Mouse (Mus musculus): ENCODE data around the gene Sv2b. TPM values are rescaled to one million over a fixed set of nuclear protein-coding genes. Genes with fewer than 3 reads are reported as not detected.
"Not testable (repeated sequence)": the region's sequence is repeated elsewhere in the genome, so short reads cannot be mapped to it uniquely, and the experiment has no call there.

Sv2b gene
- polyA plus RNA-seq, 1 experiment = not detected

- Histone ChIP-seq H3K4me1 (ENCODE audit: control insufficient read depth, insufficient read depth, low read length) (no peaks in the 10 kb centered on the region), H3K4me3 (ENCODE audit: low read depth, low read length) (no peak overlapping the region), H3K36me3 (ENCODE audit: control insufficient read depth, insufficient read depth, low read length, poor library complexity, severe bottlenecking) (no peaks in the 10 kb centered on the region), H3K27me3 (ENCODE audit: control insufficient read depth, insufficient read depth, low read length, poor library complexity, severe bottlenecking) (no peaks in the 10 kb centered on the region), H3K9ac (ENCODE audit: low read depth, poor library complexity, severe bottlenecking) (no peak overlapping the region), H3K27ac (ENCODE audit: insufficient read depth, low read length) (no peak overlapping the region), H3K9me3 (replicated peaks; ENCODE audit: control insufficient read depth, insufficient read depth, low read length, poor library complexity, severe bottlenecking) (no peaks in the 10 kb centered on the region)
- no peak for TF ChIP-seq POLR2A (IDR thresholded peaks at IDR 0.05; ENCODE audit: insufficient read depth, low read length)
- TF ChIP-seq CTCF (IDR thresholded peaks at IDR 0.05; ENCODE audit: low read depth, low read length) = no peak
- TF ChIP-seq EP300 (IDR thresholded peaks at IDR 0.05; ENCODE audit: insufficient read depth, low read depth, low read length) = no peak
Measured at GRCm38 (mm10) chr7:75332311-75332710, 23.2 kb upstream of the Sv2b start.

GRCm38 (mm10) chr7:75329740-75330142 lies 20.7 kb upstream of the Sv2b start:
- TF ChIP-seq EP300 (IDR thresholded peaks at IDR 0.05; ENCODE audit: insufficient read depth, low read depth, low read length) = no peak
- TF ChIP-seq CTCF (IDR thresholded peaks at IDR 0.05; ENCODE audit: low read depth, low read length) = no peak
- no peak for TF ChIP-seq POLR2A (IDR thresholded peaks at IDR 0.05; ENCODE audit: insufficient read depth, low read length)
- H3K27ac ChIP-seq (ENCODE audit: insufficient read depth, low read length) = no peak overlapping the region

GRCm38 (mm10) chr7:75328721-75329362 lies 19.8 kb upstream of the Sv2b start:
- no peak overlapping the region for H3K9ac ChIP-seq (ENCODE audit: low read depth, poor library complexity, severe bottlenecking)
- no peaks in the 10 kb centered on the region for H3K36me3 ChIP-seq (ENCODE audit: control insufficient read depth, insufficient read depth, low read length, poor library complexity, severe bottlenecking)
- H3K4me1 ChIP-seq (ENCODE audit: control insufficient read depth, insufficient read depth, low read length) = no peaks in the 10 kb centered on the region
- no peaks in the 10 kb centered on the region for H3K27me3 ChIP-seq (ENCODE audit: control insufficient read depth, insufficient read depth, low read length, poor library complexity, severe bottlenecking)
- TF ChIP-seq EP300 (IDR thresholded peaks at IDR 0.05; ENCODE audit: insufficient read depth, low read depth, low read length) = no peak
- no peak for TF ChIP-seq POLR2A (IDR thresholded peaks at IDR 0.05; ENCODE audit: insufficient read depth, low read length)
- no peak for TF ChIP-seq CTCF (IDR thresholded peaks at IDR 0.05; ENCODE audit: low read depth, low read length)
- no peak overlapping the region for H3K4me3 ChIP-seq (ENCODE audit: low read depth, low read length)
- H3K27ac ChIP-seq (ENCODE audit: insufficient read depth, low read length) = no peak overlapping the region
- H3K9me3 ChIP-seq (replicated peaks; ENCODE audit: control insufficient read depth, insufficient read depth, low read length, poor library complexity, severe bottlenecking) = no peaks in the 10 kb centered on the region

More at GRCm38 (mm10) chr7:75329740-75330142, 20.7 kb upstream of the Sv2b start:
- Histone ChIP-seq H3K36me3 (ENCODE audit: control insufficient read depth, insufficient read depth, low read length, poor library complexity, severe bottlenecking) (no peaks in the 10 kb centered on the region), H3K4me1 (ENCODE audit: control insufficient read depth, insufficient read depth, low read length) (no peaks in the 10 kb centered on the region), H3K9me3 (replicated peaks; ENCODE audit: control insufficient read depth, insufficient read depth, low read length, poor library complexity, severe bottlenecking) (no peaks in the 10 kb centered on the region), H3K27me3 (ENCODE audit: control insufficient read depth, insufficient read depth, low read length, poor library complexity, severe bottlenecking) (no peaks in the 10 kb centered on the region), H3K4me3 (ENCODE audit: low read depth, low read length) (no peak overlapping the region), H3K9ac (ENCODE audit: low read depth, poor library complexity, severe bottlenecking) (no peak overlapping the region)

- H3K27me3 ChIP-seq (ENCODE audit: control insufficient read depth, insufficient read depth, low read length, poor library complexity, severe bottlenecking) = no peaks in the 10 kb centered on the region
- TF ChIP-seq POLR2A (IDR thresholded peaks at IDR 0.05; ENCODE audit: insufficient read depth, low read length) (no peak), CTCF (IDR thresholded peaks at IDR 0.05; ENCODE audit: low read depth, low read length) (no peak), EP300 (IDR thresholded peaks at IDR 0.05; ENCODE audit: insufficient read depth, low read depth, low read length) (no peak)
- no peak overlapping the region for H3K9ac ChIP-seq (ENCODE audit: low read depth, poor library complexity, severe bottlenecking)
- no peaks in the 10 kb centered on the region for H3K9me3 ChIP-seq (replicated peaks; ENCODE audit: control insufficient read depth, insufficient read depth, low read length, poor library complexity, severe bottlenecking)
- no peak overlapping the region for H3K4me3 ChIP-seq (ENCODE audit: low read depth, low read length)
- H3K27ac ChIP-seq (ENCODE audit: insufficient read depth, low read length) = no peak overlapping the region
- no peaks in the 10 kb centered on the region for H3K36me3 ChIP-seq (ENCODE audit: control insufficient read depth, insufficient read depth, low read length, poor library complexity, severe bottlenecking)
- no peaks in the 10 kb centered on the region for H3K4me1 ChIP-seq (ENCODE audit: control insufficient read depth, insufficient read depth, low read length)
Measured at GRCm38 (mm10) chr7:75325273-75325672, 16.2 kb upstream of the Sv2b start.

- not testable (repeated sequence) for H3K4me3 ChIP-seq (ENCODE audit: low read depth, low read length); H3K27ac ChIP-seq (ENCODE audit: insufficient read depth, low read length); H3K9ac ChIP-seq (ENCODE audit: low read depth, poor library complexity, severe bottlenecking); H3K27me3 ChIP-seq (ENCODE audit: control insufficient read depth, insufficient read depth, low read length, poor library complexity, severe bottlenecking); H3K9me3 ChIP-seq (replicated peaks; ENCODE audit: control insufficient read depth, insufficient read depth, low read length, poor library complexity, severe bottlenecking); H3K4me1 ChIP-seq (ENCODE audit: control insufficient read depth, insufficient read depth, low read length); H3K36me3 ChIP-seq (ENCODE audit: control insufficient read depth, insufficient read depth, low read length, poor library complexity, severe bottlenecking)
Measured at GRCm38 (mm10) chr7:75322742-75323141, 13.7 kb upstream of the Sv2b start.

GRCm38 (mm10) chr7:75320009-75320408 lies 10.9 kb upstream of the Sv2b start:
- H3K36me3 ChIP-seq (ENCODE audit: control insufficient read depth, insufficient read depth, low read length, poor library complexity, severe bottlenecking) = no peaks in the 10 kb centered on the region
- H3K9ac ChIP-seq (ENCODE audit: low read depth, poor library complexity, severe bottlenecking) = no peak overlapping the region
- no peak overlapping the region for H3K4me3 ChIP-seq (ENCODE audit: low read depth, low read length)
- H3K27me3 ChIP-seq (ENCODE audit: control insufficient read depth, insufficient read depth, low read length, poor library complexity, severe bottlenecking) = no peaks in the 10 kb centered on the region
- TF ChIP-seq CTCF (IDR thresholded peaks at IDR 0.05; ENCODE audit: low read depth, low read length) (no peak), POLR2A (IDR thresholded peaks at IDR 0.05; ENCODE audit: insufficient read depth, low read length) (no peak), EP300 (IDR thresholded peaks at IDR 0.05; ENCODE audit: insufficient read depth, low read depth, low read length) (no peak)
- no peaks in the 10 kb centered on the region for H3K9me3 ChIP-seq (replicated peaks; ENCODE audit: control insufficient read depth, insufficient read depth, low read length, poor library complexity, severe bottlenecking)
- H3K27ac ChIP-seq (ENCODE audit: insufficient read depth, low read length) = no peak overlapping the region
- no peaks in the 10 kb centered on the region for H3K4me1 ChIP-seq (ENCODE audit: control insufficient read depth, insufficient read depth, low read length)

Measured in ES-Bruce4 (cell line).